Mouse (Mus musculus): Measurements from ENCODE around the gene Tph2. TPM values are rescaled to one million over a fixed set of nuclear protein-coding genes. Genes with fewer than 3 reads are reported as not detected.
A peak's percentile ranks its signal among the peaks of the same experiment; 100 is the strongest.

Gene Tph2
- polyA plus RNA-seq, 1 experiment from 2014 or later = not detected

- Histone ChIP-seq H3K9ac (replicated peaks) (no peak overlapping the region), H3K4me3 (ENCODE audit: low read depth, low read length) (no peak overlapping the region), H3K27me3 (ENCODE audit: insufficient read depth, low read length) (no peaks in the 10 kb centered on the region), H3K27ac (ENCODE audit: low read depth) (no peak overlapping the region), H3K9me3 (ENCODE audit: low read length) (no peaks in the 10 kb centered on the region; the same call in 1 of the 2 replicates), H3K4me1 (ENCODE audit: insufficient read depth) (no peaks in the 10 kb centered on the region), H3K36me3 (replicated peaks; ENCODE audit: insufficient read depth, low read length) (no peaks in the 10 kb centered on the region), H3K4me2 (ENCODE audit: low read depth, low read length) (no peak overlapping the region)
- ATAC-seq = no peak
- DNase-seq = no peak
- no peak for TF ChIP-seq EP300 (IDR thresholded peaks at IDR 0.05; ENCODE audit: low read depth)
- 33% methylated on average over 7 of the region's 7 CpGs for WGBS (ENCODE audit: insufficient replicate concordance)
Observed at GRCm38 (mm10) chr10:115060759-115061158, 124.1 kb downstream of the Tph2 start.

- H3K36me3 ChIP-seq (replicated peaks; ENCODE audit: insufficient read depth, low read length) = no peaks in the 10 kb centered on the region
- H3K27me3 ChIP-seq (ENCODE audit: insufficient read depth, low read length) = no peaks in the 10 kb centered on the region
- ATAC-seq = no peak
- no peak overlapping the region for H3K27ac ChIP-seq (ENCODE audit: low read depth)
- no peak overlapping the region for H3K9ac ChIP-seq (replicated peaks)
- DNase-seq = peak; percentile 20
- H3K4me1 ChIP-seq (ENCODE audit: insufficient read depth) = no peaks in the 10 kb centered on the region
- no peak overlapping the region for H3K4me2 ChIP-seq (ENCODE audit: low read depth, low read length)
- no peaks in the 10 kb centered on the region for H3K9me3 ChIP-seq (ENCODE audit: low read length)
- no peak overlapping the region for H3K4me3 ChIP-seq (ENCODE audit: low read depth, low read length)
- WGBS (ENCODE audit: insufficient replicate concordance) = 47% methylated on average over 4 of the region's 4 CpGs
- TF ChIP-seq EP300 (IDR thresholded peaks at IDR 0.05; ENCODE audit: low read depth) (no peak), CTCF (IDR thresholded peaks at IDR 0.05; ENCODE audit: low read depth) (peak; percentile 49)
Observed at GRCm38 (mm10) chr10:115051602-115052001, 133.2 kb downstream of the Tph2 start.

GRCm38 (mm10) chr10:115050674-115051073, 134.1 kb downstream of the Tph2 start:
- H3K4me1 ChIP-seq (ENCODE audit: insufficient read depth) = no peaks in the 10 kb centered on the region
- 80% methylated on average over 12 of the region's 12 CpGs for WGBS (ENCODE audit: insufficient replicate concordance)
- H3K27me3 ChIP-seq (ENCODE audit: insufficient read depth, low read length) = no peaks in the 10 kb centered on the region
- H3K9ac ChIP-seq (replicated peaks) = no peak overlapping the region
- no peaks in the 10 kb centered on the region for H3K9me3 ChIP-seq (ENCODE audit: low read length)
- no peak overlapping the region for H3K4me2 ChIP-seq (ENCODE audit: low read depth, low read length)
- TF ChIP-seq EP300 (IDR thresholded peaks at IDR 0.05; ENCODE audit: low read depth) = no peak
- TF ChIP-seq CTCF (IDR thresholded peaks at IDR 0.05; ENCODE audit: low read depth) = no peak
- H3K4me3 ChIP-seq (ENCODE audit: low read depth, low read length) = no peak overlapping the region
- H3K36me3 ChIP-seq (replicated peaks; ENCODE audit: insufficient read depth, low read length) = no peaks in the 10 kb centered on the region
- no peak for ATAC-seq
- H3K27ac ChIP-seq (ENCODE audit: low read depth) = no peak overlapping the region
- DNase-seq = no peak

DNA sequence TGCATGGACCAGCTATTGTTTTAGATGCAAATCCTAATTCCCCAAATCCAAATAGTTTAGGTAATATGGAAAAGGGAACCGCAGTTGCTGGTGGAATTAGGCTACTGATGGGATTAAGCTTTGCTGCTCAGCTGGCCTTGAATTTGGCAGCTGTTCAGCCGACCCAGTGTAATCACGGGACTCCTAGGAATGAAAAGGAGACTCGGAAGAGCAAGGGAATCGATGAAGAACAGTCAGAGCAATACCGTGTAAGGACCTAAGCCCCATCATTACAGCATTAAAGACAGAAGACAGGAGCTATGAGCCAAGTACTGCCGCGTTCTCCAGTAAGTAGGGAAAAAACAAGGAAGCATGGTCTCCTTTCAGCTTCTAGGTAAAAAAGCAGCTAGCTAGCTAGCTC, 134.6 kb downstream of the Tph2 start:
- H3K4me3 ChIP-seq (ENCODE audit: low read depth, low read length) = no peak overlapping the region
- H3K27me3 ChIP-seq (ENCODE audit: insufficient read depth, low read length) = no peaks in the 10 kb centered on the region
- no peak overlapping the region for H3K4me2 ChIP-seq (ENCODE audit: low read depth, low read length)
- no peak for DNase-seq
- ATAC-seq = no peak
- no peaks in the 10 kb centered on the region for H3K4me1 ChIP-seq (ENCODE audit: insufficient read depth)
- TF ChIP-seq EP300 (IDR thresholded peaks at IDR 0.05; ENCODE audit: low read depth) (no peak), CTCF (IDR thresholded peaks at IDR 0.05; ENCODE audit: low read depth) (no peak)
- 65% methylated on average over 8 of the region's 8 CpGs for WGBS (ENCODE audit: insufficient replicate concordance)
- no peak overlapping the region for H3K27ac ChIP-seq (ENCODE audit: low read depth)
- no peaks in the 10 kb centered on the region for H3K36me3 ChIP-seq (replicated peaks; ENCODE audit: insufficient read depth, low read length)
- H3K9me3 ChIP-seq (ENCODE audit: low read length) = no peaks in the 10 kb centered on the region
- H3K9ac ChIP-seq (replicated peaks) = no peak overlapping the region

GRCm38 (mm10) chr10:115048565-115048964, 136.3 kb downstream of the Tph2 start:
- Histone ChIP-seq H3K27ac (ENCODE audit: low read depth) (no peak overlapping the region), H3K9ac (replicated peaks) (no peak overlapping the region), H3K27me3 (ENCODE audit: insufficient read depth, low read length) (no peaks in the 10 kb centered on the region), H3K9me3 (ENCODE audit: low read length) (no peaks in the 10 kb centered on the region), H3K4me1 (ENCODE audit: insufficient read depth) (no peaks in the 10 kb centered on the region), H3K4me2 (ENCODE audit: low read depth, low read length) (no peak overlapping the region), H3K36me3 (replicated peaks; ENCODE audit: insufficient read depth, low read length) (no peaks in the 10 kb centered on the region), H3K4me3 (ENCODE audit: low read depth, low read length) (no peak overlapping the region)
- 75% methylated on average over 2 of the region's 2 CpGs for WGBS (ENCODE audit: insufficient replicate concordance)
- ATAC-seq (no peak), DNase-seq (no peak)
- TF ChIP-seq EP300 (IDR thresholded peaks at IDR 0.05; ENCODE audit: low read depth) (no peak), CTCF (IDR thresholded peaks at IDR 0.05; ENCODE audit: low read depth) (no peak)

DNA sequence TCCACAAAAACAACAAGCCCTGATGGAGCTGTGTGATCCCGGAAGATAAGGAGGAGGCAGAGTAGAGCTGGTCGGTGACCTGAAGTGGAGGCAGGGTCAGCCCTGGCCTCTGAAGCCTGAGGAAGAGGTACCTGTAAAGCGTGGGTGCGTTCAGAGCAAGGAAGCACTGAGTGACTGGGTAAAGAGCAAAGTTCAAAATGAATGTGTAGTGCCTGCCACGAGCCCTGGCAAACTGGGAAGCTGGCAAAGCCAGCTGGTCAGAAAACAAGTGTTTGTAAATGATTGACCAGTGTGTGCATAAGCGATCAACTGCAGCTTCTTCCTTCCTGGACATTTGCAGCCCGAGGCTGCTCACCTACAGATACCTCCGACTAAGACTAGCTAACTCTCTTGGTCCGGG, 149.1 kb downstream of the Tph2 start:
- Histone ChIP-seq H3K9me3 (ENCODE audit: low read length) (no peaks in the 10 kb centered on the region), H3K27ac (ENCODE audit: low read depth) (no peak overlapping the region), H3K27me3 (ENCODE audit: insufficient read depth, low read length) (no peaks in the 10 kb centered on the region), H3K36me3 (replicated peaks; ENCODE audit: insufficient read depth, low read length) (no peaks in the 10 kb centered on the region), H3K4me2 (ENCODE audit: low read depth, low read length) (no peak overlapping the region), H3K9ac (replicated peaks) (no peak overlapping the region), H3K4me1 (ENCODE audit: insufficient read depth) (no peaks in the 10 kb centered on the region), H3K4me3 (ENCODE audit: low read depth, low read length) (no peak overlapping the region)
- 68% methylated on average over 9 of the region's 9 CpGs for WGBS (ENCODE audit: insufficient replicate concordance)
- no peak for TF ChIP-seq CTCF (IDR thresholded peaks at IDR 0.05; ENCODE audit: low read depth)
- TF ChIP-seq EP300 (IDR thresholded peaks at IDR 0.05; ENCODE audit: low read depth) = no peak
- ATAC-seq (peak; percentile 62), DNase-seq (peak; percentile 13)

Other genes with a start within 250 kb of the Tph2 start
- 36.7 and 38.5 TPM in 2 replicates for gene Tbc1d15, start 66.4 kb upstream of the Tph2 start, polyA plus RNA-seq (2015; fragmentation: Nextera tagmentation; extraction: Ambion mirVana)
- gene Rab21, start 130.6 kb upstream of the Tph2 start, polyA plus RNA-seq (2015; fragmentation: Nextera tagmentation; extraction: Ambion mirVana) = 5.8 and 10.0 TPM in 2 replicates
- 16.3 and 19.3 TPM in 2 replicates for gene Tmem19, start 177.5 kb upstream of the Tph2 start, polyA plus RNA-seq (2015; fragmentation: Nextera tagmentation; extraction: Ambion mirVana)
- 5.0 and 5.5 TPM in 2 replicates for gene Thap2, start 199.4 kb upstream of the Tph2 start, polyA plus RNA-seq (2015; fragmentation: Nextera tagmentation; extraction: Ambion mirVana)
- 4.9 and 5.0 TPM in 2 replicates for gene Zfc3h1, start 199.9 kb upstream of the Tph2 start, polyA plus RNA-seq (2015; fragmentation: Nextera tagmentation; extraction: Ambion mirVana)

Data from liver, postnatal 0 days (tissue).